Mouse (Mus musculus) ES-E14 (cell line): Measurements from ENCODE around the gene Prkd3. TPM values are rescaled to one million over a fixed set of nuclear protein-coding genes. Genes with fewer than 3 reads are reported as not detected.
A peak's percentile ranks its signal among the peaks of the same experiment; 100 is the strongest.

ENCODE experiments used
- DNase-seq: peaks from one replicate; pipeline ENCODE4 v3.0.0-alpha.2; 2013; ENCODE audit warnings: low read depth, low spot score
- H3K27ac ChIP-seq: 2 replicates; pipeline ENCODE4 v1.5.1; 2012; ENCODE audit warnings: low read depth, mild to moderate bottlenecking, low read length, moderate library complexity, mixed read lengths; ENCODE audit not compliant: poor library complexity, insufficient read depth, severe bottlenecking
- H3K36me3 ChIP-seq: 2 replicates; pipeline ENCODE4 v1.6.1; 2012; ENCODE audit warnings: mild to moderate bottlenecking, low read length, moderate library complexity, mixed read lengths; ENCODE audit not compliant: control insufficient read depth, poor library complexity, insufficient read depth, severe bottlenecking
- H3K4me1 ChIP-seq, 2 experiments: fragments of 150-350 bp in 1 of 2; sonication (generic) in 1 of 2; 2 replicates each; pipeline ENCODE4 v1.6.1; 2012; ENCODE audit warnings: low read length in 2 of 2, mild to moderate bottlenecking in 1 of 2, mixed read lengths in 1 of 2; ENCODE audit not compliant: control insufficient read depth in 2 of 2, insufficient read depth in 2 of 2, poor library complexity in 1 of 2
- H3K4me3 ChIP-seq, 2 experiments: fragments of 150-350 bp in 1 of 2; sonication (generic) in 1 of 2; 2 replicates each; pipeline ENCODE4 v1.5.1; 2012; ENCODE audit warnings: low read length in 2 of 2, low read depth in 1 of 2, mild to moderate bottlenecking in 1 of 2, mixed read lengths in 1 of 2; ENCODE audit not compliant: insufficient read depth in 1 of 2, poor library complexity in 1 of 2, severe bottlenecking in 1 of 2
- H3K9ac ChIP-seq: 2 replicates; pipeline ENCODE4 v1.6.1; 2012; ENCODE audit warnings: low read depth, mild to moderate bottlenecking, low read length, mixed read lengths; ENCODE audit not compliant: poor library complexity, insufficient read depth, severe bottlenecking
- H3K9me3 ChIP-seq: fragments of 150-350 bp; sonication (generic); 2 replicates; pipeline ENCODE4 v1.6.1; 2012; ENCODE audit warnings: low read depth, mild to moderate bottlenecking, low read length; ENCODE audit not compliant: control insufficient read depth, insufficient read depth
- CHD2 ChIP-seq: IDR thresholded peaks from 2 replicates; pipeline ENCODE4 v1.6.1; 2014; ENCODE audit warnings: mild to moderate bottlenecking, low read depth, low read length, inconsistent platforms
- HCFC1 ChIP-seq: IDR thresholded peaks from 2 replicates; pipeline ENCODE4 v1.6.1; 2012; ENCODE audit warnings: low read length, inconsistent platforms, borderline replicate concordance; ENCODE audit not compliant: insufficient read depth
- MAFK ChIP-seq: IDR thresholded peaks from 2 replicates; pipeline ENCODE4 v1.6.1; 2014; ENCODE audit warnings: mild to moderate bottlenecking, low read depth, low read length, inconsistent platforms; ENCODE audit not compliant: insufficient read depth
- ZC3H11A ChIP-seq: IDR thresholded peaks from 2 replicates; pipeline ENCODE4 v1.6.1; 2012; ENCODE audit warnings: low read depth, mild to moderate bottlenecking, inconsistent platforms, low read length, borderline replicate concordance
- ZNF384 ChIP-seq: IDR thresholded peaks from 2 replicates; pipeline ENCODE4 v1.6.1; 2012; ENCODE audit warnings: low read depth, low read length, inconsistent platforms
- in situ Hi-C, 2 experiments: fragments of 600-800 bp; cut with MboI; formaldehyde crosslinking; loops; one replicate each; pipeline ENCODE4 v1.15.1; 2025; ENCODE audit warnings: low sequenced_read_pairs in 2 of 2, inconsistent platforms in 1 of 2; ENCODE audit not compliant: unreplicated experiment in 2 of 2
- total RNA-seq: library from RNA; depleted of rRNA; stranded (reverse); fragments of 300-350 nt; gene quantifications from 2 replicates; pipeline ENCODE4 v1.2.3, GENCODE M21; 2012; rRNA removed

The Prkd3 gene
- total RNA-seq, 1 experiment = 25.7 TPM

DNA sequence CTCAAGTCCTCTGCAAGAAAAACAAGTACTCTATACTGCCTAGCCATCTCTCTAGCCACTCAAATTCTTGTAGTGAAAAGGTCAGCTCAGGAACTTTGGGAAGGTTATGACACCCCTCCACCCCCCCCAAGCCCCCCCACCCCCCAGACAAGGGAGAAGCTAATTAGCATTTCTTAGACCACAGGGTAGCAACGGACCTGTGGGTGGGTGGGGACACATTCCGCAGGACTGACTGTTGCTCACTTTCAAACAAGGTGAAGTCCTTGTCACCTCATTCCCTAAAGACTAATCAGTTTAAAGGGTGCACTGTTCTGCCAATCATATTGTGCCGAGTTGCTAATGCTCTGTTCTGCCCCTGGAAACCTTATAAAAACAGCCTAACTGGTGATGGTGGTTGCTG is 106.7 kb downstream of the Prkd3 start:
- TF ChIP-seq HCFC1 (no peak), MAFK (no peak), ZC3H11A (no peak)
- peak; percentile 39 for DNase-seq
- H3K4me1 ChIP-seq = peaks cover 3 to 4% of the 10 kb centered on the region in 2 experiments; a peak in 3 of 4 replicates
- H3K36me3 ChIP-seq = peaks cover 6% of the 10 kb centered on the region
- H3K27ac ChIP-seq = peak overlapping the region; percentile 87
- no peaks in the 10 kb centered on the region for H3K9me3 ChIP-seq
- peak overlapping the region; percentile 9 to 84 for H3K4me3 ChIP-seq
- in situ Hi-C loops = no loop called here
- no peak overlapping the region; the same call in 1 of the 2 replicates for H3K9ac ChIP-seq

DNA sequence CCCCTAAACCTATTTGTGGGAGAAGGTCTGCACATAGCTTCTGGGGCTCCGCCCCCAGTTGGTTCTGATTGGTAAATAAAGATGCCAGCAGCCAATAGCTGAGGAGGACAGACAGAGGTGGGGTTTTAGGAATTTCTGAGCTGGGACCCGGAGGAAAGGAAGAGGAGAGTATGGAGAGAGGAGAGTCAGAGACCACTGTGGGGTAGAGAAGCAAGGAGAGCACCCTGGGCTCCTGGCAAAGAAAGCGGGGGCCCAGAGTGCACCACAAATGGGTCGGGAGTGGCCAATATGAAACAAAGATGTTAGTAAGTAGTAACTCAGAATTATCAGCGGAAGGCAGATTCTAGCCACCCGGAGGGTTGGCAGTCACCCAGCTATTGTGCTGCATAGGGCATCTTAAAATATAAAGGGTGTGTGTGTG is 107.7 kb downstream of the Prkd3 start:
- H3K4me1 ChIP-seq = peaks cover 3 to 4% of the 10 kb centered on the region in 2 experiments; a peak in 3 of 4 replicates
- H3K4me3 ChIP-seq = peak overlapping the region; percentile 84 to 86
- TF ChIP-seq ZNF384 (no peak), ZC3H11A (no peak), HCFC1 (no peak), MAFK (no peak), CHD2 (0 out of 2 replicates have a peak, but pooled peaks have one; percentile 57)
- H3K27ac ChIP-seq = peak overlapping the region; percentile 87
- in situ Hi-C loops = no loop called here
- no peaks in the 10 kb centered on the region for H3K36me3 ChIP-seq
- DNase-seq = peak; percentile 59
- peak overlapping the region; percentile 85 for H3K9ac ChIP-seq
- no peaks in the 10 kb centered on the region for H3K9me3 ChIP-seq

GRCm38 (mm10) chr17:78909374-78909773 is 111.2 kb downstream of the Prkd3 start:
- Histone ChIP-seq H3K4me3 (no peak overlapping the region), H3K4me1 (no peaks in the 10 kb centered on the region), H3K9ac (no peak overlapping the region), H3K36me3 (no peaks in the 10 kb centered on the region), H3K9me3 (no peaks in the 10 kb centered on the region), H3K27ac (no peak overlapping the region)
- DNase-seq = no peak
- TF ChIP-seq ZC3H11A = no peak
- no peak for TF ChIP-seq HCFC1
- no peak for TF ChIP-seq MAFK
- TF ChIP-seq ZNF384 = no peak
- no peak for TF ChIP-seq CHD2
- in situ Hi-C loops = no loop called here

GRCm38 (mm10) chr17:78906892-78907291 is 113.7 kb downstream of the Prkd3 start, which contains the start of gene Sult6b1:
Gene Sult6b1 (minus strand): TSS chr17:78906992.
- Histone ChIP-seq H3K36me3 (no peaks in the 10 kb centered on the region), H3K9me3 (no peaks in the 10 kb centered on the region), H3K9ac (no peak within 1 kb of the TSS), H3K4me1 (no peaks in the 10 kb centered on the region), H3K4me3 (no peak within 1 kb of the TSS), H3K27ac (no peak within 1 kb of the TSS)
- TF ChIP-seq ZC3H11A = no peak
- TF ChIP-seq ZNF384 = no peak
- TF ChIP-seq MAFK = no peak
- no peak for TF ChIP-seq HCFC1
- no peak for TF ChIP-seq CHD2
- in situ Hi-C loops = no loop called here
- DNase-seq = no peak

- Histone ChIP-seq H3K4me1 (no peaks in the 10 kb centered on the region), H3K4me3 (no peak overlapping the region), H3K36me3 (no peaks in the 10 kb centered on the region), H3K9me3 (no peaks in the 10 kb centered on the region), H3K9ac (no peak overlapping the region), H3K27ac (no peak overlapping the region)
- in situ Hi-C loops = no loop called here
- no peak for TF ChIP-seq ZC3H11A
- no peak for TF ChIP-seq CHD2
- no peak for TF ChIP-seq ZNF384
- no peak for TF ChIP-seq MAFK
- TF ChIP-seq HCFC1 = no peak
- DNase-seq = no peak
Observed at GRCm38 (mm10) chr17:78903158-78903557, 117.5 kb downstream of the Prkd3 start.

Other genes starting within 250 kb of the Prkd3 start
- gene Heatr5b, start 185.5 kb downstream of the Prkd3 start, total RNA-seq = 18.8 and 19.9 TPM in 2 replicates
- 15.9 and 18.7 TPM in 2 replicates for gene Gpatch11, start 185.2 kb downstream of the Prkd3 start, total RNA-seq
- 13.1 and 15.3 TPM in 2 replicates for gene Eif2ak2, start 138.2 kb downstream of the Prkd3 start, total RNA-seq
- 3.5 and 7.9 TPM in 2 replicates for gene Sult6b1, start 113.8 kb downstream of the Prkd3 start, total RNA-seq
- gene Cebpzos, start 104.3 kb downstream of the Prkd3 start, total RNA-seq = 42.5 and 48.6 TPM in 2 replicates
- gene Cebpz, start 83.8 kb downstream of the Prkd3 start, total RNA-seq = 53.6 and 68.4 TPM in 2 replicates
- 20.1 and 20.8 TPM in 2 replicates for gene Ndufaf7, start 83.7 kb downstream of the Prkd3 start, total RNA-seq
- gene Qpct, start 31.1 kb upstream of the Prkd3 start, total RNA-seq = 2.2 and 3.0 TPM in 2 replicates